Mouse (Mus musculus): ENCODE data around the gene Serinc4. TPM values are rescaled to one million over a fixed set of nuclear protein-coding genes. Genes with fewer than 3 reads are reported as not detected.

The Serinc4 gene
- polyA plus RNA-seq, 1 experiment = 0.63 TPM

GRCm38 (mm10) chr2:121413387-121414042 is 43.1 kb downstream of the Serinc4 start, which contains the start of the genes Pdia3 and Catsper2:
TSS of gene Pdia3 (plus strand) at chr2:121413775.
TSS of gene Catsper2 (minus strand) at chr2:121413792.
- TF ChIP-seq POLR2A (IDR thresholded peaks at IDR 0.05; ENCODE audit: low read depth, low read length) (peak; percentile 90), CTCF (IDR thresholded peaks at IDR 0.05; ENCODE audit: borderline replicate concordance, insufficient read depth, low read length) (no peak)
- peak within 1 kb of the TSS; percentile 94 for H3K27ac ChIP-seq (ENCODE audit: insufficient read depth, low read length)
- peak within 1 kb of the TSS; percentile 83 for H3K4me3 ChIP-seq (ENCODE audit: insufficient read depth, low read length)
- H3K4me1 ChIP-seq (ENCODE audit: control insufficient read depth, insufficient read depth, low read length) = peaks cover 4% of the 10 kb centered on the region

- no peak; the same call in 1 of the 2 replicates for TF ChIP-seq POLR2A (IDR thresholded peaks at IDR 0.05; ENCODE audit: low read depth, low read length)
- TF ChIP-seq CTCF (IDR thresholded peaks at IDR 0.05; ENCODE audit: borderline replicate concordance, insufficient read depth, low read length) = no peak
- Histone ChIP-seq H3K27ac (ENCODE audit: insufficient read depth, low read length) (peak overlapping the region; percentile 85), H3K4me3 (ENCODE audit: insufficient read depth, low read length) (peak overlapping the region; percentile 51), H3K4me1 (ENCODE audit: control insufficient read depth, insufficient read depth, low read length) (peaks cover 4% of the 10 kb centered on the region)
Observed at GRCm38 (mm10) chr2:121412843-121413386, 43.7 kb downstream of the Serinc4 start.

- Histone ChIP-seq H3K27ac (ENCODE audit: insufficient read depth, low read length) (no peak overlapping the region), H3K4me1 (ENCODE audit: control insufficient read depth, insufficient read depth, low read length) (no peaks in the 10 kb centered on the region), H3K4me3 (ENCODE audit: insufficient read depth, low read length) (no peak overlapping the region)
- TF ChIP-seq CTCF (IDR thresholded peaks at IDR 0.05; ENCODE audit: borderline replicate concordance, insufficient read depth, low read length) = no peak
- no peak for TF ChIP-seq POLR2A (IDR thresholded peaks at IDR 0.05; ENCODE audit: low read depth, low read length)
Observed at GRCm38 (mm10) chr2:121408160-121408559, 48.4 kb downstream of the Serinc4 start.

- no peak for TF ChIP-seq CTCF (IDR thresholded peaks at IDR 0.05; ENCODE audit: borderline replicate concordance, insufficient read depth, low read length)
- TF ChIP-seq POLR2A (IDR thresholded peaks at IDR 0.05; ENCODE audit: low read depth, low read length) = no peak
- H3K27ac ChIP-seq (ENCODE audit: insufficient read depth, low read length) = no peak overlapping the region
- H3K4me3 ChIP-seq (ENCODE audit: insufficient read depth, low read length) = no peak overlapping the region
- H3K4me1 ChIP-seq (ENCODE audit: control insufficient read depth, insufficient read depth, low read length) = no peaks in the 10 kb centered on the region
Observed at GRCm38 (mm10) chr2:121403296-121403695, 53.3 kb downstream of the Serinc4 start.

GRCm38 (mm10) chr2:121396624-121397023 is 60.0 kb downstream of the Serinc4 start:
- Histone ChIP-seq H3K27ac (ENCODE audit: insufficient read depth, low read length) (no peak overlapping the region), H3K4me1 (ENCODE audit: control insufficient read depth, insufficient read depth, low read length) (no peaks in the 10 kb centered on the region), H3K4me3 (ENCODE audit: insufficient read depth, low read length) (no peak overlapping the region)
- no peak for TF ChIP-seq POLR2A (IDR thresholded peaks at IDR 0.05; ENCODE audit: low read depth, low read length)
- no peak for TF ChIP-seq CTCF (IDR thresholded peaks at IDR 0.05; ENCODE audit: borderline replicate concordance, insufficient read depth, low read length)

Other genes starting within 250 kb of the Serinc4 start
- gene Trp53bp1, start 185.4 kb downstream of the Serinc4 start, polyA plus RNA-seq (2011; ENCODE audit: insufficient read length, low read depth, missing spikeins) = 54.5 and 61.5 TPM in 2 replicates
- 61.1 and 75.0 TPM in 2 replicates for gene Map1a, start 167.2 kb downstream of the Serinc4 start, polyA plus RNA-seq (2011; ENCODE audit: insufficient read length, low read depth, missing spikeins)
- gene Ppip5k1, start 101.4 kb downstream of the Serinc4 start, polyA plus RNA-seq (2011; ENCODE audit: insufficient read length, low read depth, missing spikeins) = 8.4 and 9.0 TPM in 2 replicates
- gene Ckmt1, start 99.1 kb downstream of the Serinc4 start, polyA plus RNA-seq (2011; ENCODE audit: insufficient read length, low read depth, missing spikeins) = not detected in 2 replicates
- gene Strc, start 69.6 kb downstream of the Serinc4 start, polyA plus RNA-seq (2011; ENCODE audit: insufficient read length, low read depth, missing spikeins) = not detected in 2 replicates
- 1,111 and 1,129 TPM in 2 replicates for gene Pdia3, start 43.0 kb downstream of the Serinc4 start, polyA plus RNA-seq (2011; ENCODE audit: insufficient read length, low read depth, missing spikeins)
- 1.5 and 2.8 TPM in 2 replicates for gene Catsper2, start 43.0 kb downstream of the Serinc4 start, polyA plus RNA-seq (2011; ENCODE audit: insufficient read length, low read depth, missing spikeins)
- gene Ell3, start 12.5 kb downstream of the Serinc4 start, polyA plus RNA-seq (2011; ENCODE audit: insufficient read length, low read depth, missing spikeins) = not detected in 2 replicates
- gene Serf2, start 7.6 kb downstream of the Serinc4 start, polyA plus RNA-seq (2011; ENCODE audit: insufficient read length, low read depth, missing spikeins) = 553 and 625 TPM in 2 replicates
- gene Hypk, start 3.5 kb downstream of the Serinc4 start, polyA plus RNA-seq (2011; ENCODE audit: insufficient read length, low read depth, missing spikeins) = 80.6 and 86.4 TPM in 2 replicates
- 24.7 and 28.7 TPM in 2 replicates for gene Mfap1b, start 17.3 kb upstream of the Serinc4 start, polyA plus RNA-seq (2011; ENCODE audit: insufficient read length, low read depth, missing spikeins)
- 27.8 and 31.9 TPM in 2 replicates for gene Mfap1a, start 49.9 kb upstream of the Serinc4 start, polyA plus RNA-seq (2011; ENCODE audit: insufficient read length, low read depth, missing spikeins)
- gene Wdr76, start 49.9 kb upstream of the Serinc4 start, polyA plus RNA-seq (2011; ENCODE audit: insufficient read length, low read depth, missing spikeins) = 6.6 and 8.6 TPM in 2 replicates

Data from embryonic fibroblast, embryonic 13.5 days (primary cell).